Mouse (Mus musculus) heart, embryonic 14.5 days (tissue): ENCODE measurements around the gene Hexim2. TPM values are rescaled to one million over a fixed set of nuclear protein-coding genes. Genes with fewer than 3 reads are reported as not detected.
A peak's percentile ranks its signal among the peaks of the same experiment; 100 is the strongest.

ENCODE experiments used
- ATAC-seq: fragments of 200-750 bp; cut with Nextera tagmentation; 2 replicates; pipeline ENCODE4 v1.8.0; 2017; ENCODE audit warnings: low read depth, moderate TSS enrichment; ENCODE audit not compliant: insufficient number of reproducible peaks, insufficient read depth, low FRiP score
- H3K27ac ChIP-seq, 2 experiments: fragments of 200-500 bp in 1 of 2; fragments of 300-500 bp in 1 of 2; sonication (generic) in 1 of 2; replicated peaks in 1 of 2; 2 replicates each; pipeline ENCODE4 v1.5.1; 2012 to 2014; ENCODE audit warnings: low read depth in 2 of 2, low read length in 2 of 2, control low read depth in 1 of 2, mild to moderate bottlenecking in 1 of 2, mixed read lengths in 1 of 2; ENCODE audit not compliant: control insufficient read depth in 1 of 2, insufficient read depth in 1 of 2
- H3K27me3 ChIP-seq: fragments of 300-500 bp; sonication (generic); 2 replicates; pipeline ENCODE4 v1.6.1; 2014; ENCODE audit warnings: mild to moderate bottlenecking, low read length, control low read depth; ENCODE audit not compliant: control insufficient read depth, insufficient read depth
- H3K36me3 ChIP-seq: fragments of 300-500 bp; sonication (generic); 2 replicates; pipeline ENCODE4 v1.6.1; 2014; ENCODE audit warnings: mild to moderate bottlenecking, control low read depth, low read length, mixed read lengths; ENCODE audit not compliant: control insufficient read depth, insufficient read depth
- H3K4me1 ChIP-seq, 2 experiments: fragments of 200-500 bp in 1 of 2; fragments of 300-500 bp in 1 of 2; sonication (generic) in 1 of 2; 2 replicates each; pipeline ENCODE4 v1.6.1; 2012 to 2014; ENCODE audit warnings: low read length in 2 of 2, control low read depth in 1 of 2, mixed read lengths in 1 of 2; ENCODE audit not compliant: control insufficient read depth in 2 of 2, insufficient read depth in 2 of 2
- H3K4me2 ChIP-seq: fragments of 300-500 bp; sonication (generic); 2 replicates; pipeline ENCODE4 v1.6.1; 2014; ENCODE audit warnings: mild to moderate bottlenecking, low read length
- H3K4me3 ChIP-seq, 2 experiments: fragments of 200-500 bp in 1 of 2; fragments of 300-500 bp in 1 of 2; sonication (generic) in 1 of 2; 2 replicates each; pipeline ENCODE4 v1.5.1; 2012 to 2014; ENCODE audit warnings: low read length in 2 of 2, mild to moderate bottlenecking in 2 of 2, control low read depth in 1 of 2, low read depth in 1 of 2, moderate library complexity in 1 of 2; ENCODE audit not compliant: control insufficient read depth in 1 of 2, insufficient read depth in 1 of 2
- H3K9ac ChIP-seq: fragments of 300-500 bp; sonication (generic); 2 replicates; pipeline ENCODE4 v1.6.1; 2014; ENCODE audit warnings: mild to moderate bottlenecking, low read length
- H3K9me3 ChIP-seq: fragments of 300-500 bp; sonication (generic); 2 replicates; pipeline ENCODE4 v1.6.1; 2016; ENCODE audit warnings: low read length, control low read depth; ENCODE audit not compliant: control insufficient read depth
- WGBS: fragments of 180-500 bp; shearing (Covaris S2); extraction: QIAGEN DNeasy Blood & Tissue Kit; methylation state at CpG from one replicate; pipeline ENCODE4 v1.1.7; 2014; 5-methylcytosine and 5-hydroxymethylcytosine counted together
- polyA plus RNA-seq: library from polyadenylated mRNA; unstranded; fragments of >200 nt; fragmentation: Nextera tagmentation; extraction: Ambion mirVana; gene quantifications from 2 replicates; pipeline ENCODE4 v1.2.1, GENCODE M21; 2014

Gene Hexim2
- polyA plus RNA-seq, 1 experiment from 2014 or later = 4.1 TPM

- H3K27ac ChIP-seq = no peak overlapping the region
- peaks cover 14% of the 10 kb centered on the region for H3K36me3 ChIP-seq
- peaks cover 18 to 30% of the 10 kb centered on the region in 2 experiments for H3K4me1 ChIP-seq
- no peaks in the 10 kb centered on the region for H3K9me3 ChIP-seq
- H3K27me3 ChIP-seq = no peaks in the 10 kb centered on the region
- no peak overlapping the region for H3K9ac ChIP-seq
- no peak overlapping the region for H3K4me2 ChIP-seq
- no peak overlapping the region for H3K4me3 ChIP-seq
- WGBS = 65% methylated on average over 8 of the region's 8 CpGs
- no peak for ATAC-seq
Measured at GRCm38 (mm10) chr11:103136039-103136577, 3.9 kb downstream of the Hexim2 start.

GRCm38 (mm10) chr11:103139951-103140762 lies 7.9 kb downstream of the Hexim2 start:
- Histone ChIP-seq H3K36me3 (peaks cover 14% of the 10 kb centered on the region), H3K27me3 (no peaks in the 10 kb centered on the region), H3K9me3 (no peaks in the 10 kb centered on the region), H3K4me1 (peaks cover 35 to 41% of the 10 kb centered on the region in 2 experiments), H3K9ac (peak overlapping the region; percentile 18; the same call in 1 of the 2 replicates), H3K4me3 (no peak overlapping the region), H3K27ac (peak overlapping the region; percentile 77 to 82; a peak in 3 of 4 replicates), H3K4me2 (no peak overlapping the region)
- 81% methylated on average over 14 of the region's 14 CpGs for WGBS
- ATAC-seq = no peak

GRCm38 (mm10) chr11:103140763-103141100 lies 8.5 kb downstream of the Hexim2 start:
- 45% methylated on average over 6 of the region's 6 CpGs for WGBS
- Histone ChIP-seq H3K27me3 (no peaks in the 10 kb centered on the region), H3K36me3 (peaks cover 14% of the 10 kb centered on the region), H3K9ac (peak overlapping the region; percentile 18; the same call in 1 of the 2 replicates), H3K4me2 (no peak overlapping the region), H3K4me3 (no peak overlapping the region), H3K4me1 (peaks cover 35 to 41% of the 10 kb centered on the region in 2 experiments), H3K9me3 (no peaks in the 10 kb centered on the region), H3K27ac (peak overlapping the region; percentile 77 to 82)
- no peak for ATAC-seq

- peak; percentile 72 for ATAC-seq
- H3K4me3 ChIP-seq = no peak overlapping the region
- WGBS = 22% methylated on average over 11 of the region's 11 CpGs
- H3K27me3 ChIP-seq = no peaks in the 10 kb centered on the region
- H3K4me2 ChIP-seq = no peak overlapping the region; the same call in 1 of the 2 replicates
- no peaks in the 10 kb centered on the region for H3K9me3 ChIP-seq
- H3K9ac ChIP-seq = peak overlapping the region; percentile 62
- peaks cover 35 to 41% of the 10 kb centered on the region in 2 experiments for H3K4me1 ChIP-seq
- peak overlapping the region; percentile 77 to 82 for H3K27ac ChIP-seq
- H3K36me3 ChIP-seq = peaks cover 14% of the 10 kb centered on the region
Measured at GRCm38 (mm10) chr11:103141101-103141943, 9.1 kb downstream of the Hexim2 start.

GRCm38 (mm10) chr11:103141944-103142255 lies 9.7 kb downstream of the Hexim2 start:
- Histone ChIP-seq H3K4me2 (no peak overlapping the region; the same call in 1 of the 2 replicates), H3K27me3 (no peaks in the 10 kb centered on the region), H3K4me1 (peaks cover 35 to 41% of the 10 kb centered on the region in 2 experiments), H3K27ac (peak overlapping the region; percentile 77 to 82), H3K9me3 (no peaks in the 10 kb centered on the region), H3K36me3 (peaks cover 14% of the 10 kb centered on the region), H3K4me3 (no peak overlapping the region), H3K9ac (peak overlapping the region; percentile 62)
- ATAC-seq = no peak
- WGBS = 31% methylated on average over 1 of the region's 1 CpGs

- H3K4me1 ChIP-seq = peaks cover 35 to 41% of the 10 kb centered on the region in 2 experiments
- peak; percentile 55 for ATAC-seq
Measured at GRCm38 (mm10) chr11:103142441-103143182, 10.4 kb downstream of the Hexim2 start.

More at GRCm38 (mm10) chr11:103142441-103143182, 10.4 kb downstream of the Hexim2 start:
- peak overlapping the region; percentile 77 to 82 for H3K27ac ChIP-seq
- H3K36me3 ChIP-seq = peaks cover 14% of the 10 kb centered on the region
- H3K4me3 ChIP-seq = peak overlapping the region; percentile 12 to 19
- H3K4me2 ChIP-seq = peak overlapping the region; percentile 54
- no peaks in the 10 kb centered on the region for H3K9me3 ChIP-seq
- H3K27me3 ChIP-seq = no peaks in the 10 kb centered on the region
- peak overlapping the region; percentile 62 for H3K9ac ChIP-seq
- WGBS = 32% methylated on average over 8 of the region's 8 CpGs
